Mouse (Mus musculus) lung, postnatal 4 days (tissue): Measurements from ENCODE around the gene Ube2d3.

ENCODE experiments used
- DNase-seq, 2 experiments: peaks; one replicate each; pipeline ENCODE4 v3.0.0; 2021

The Ube2d3 gene

GRCm38 (mm10) chr3:135437758-135438495, at the start of gene Ube2d3:
TSS of gene Ube2d3 (plus strand) at chr3:135438149.
- peak; percentile 99 to 100 for DNase-seq

GRCm38 (mm10) chr3:135393186-135393585, 44.8 kb upstream of the Ube2d3 start:
- DNase-seq, result no peak

- DNase-seq, result no peak
These were observed 42.9 kb upstream of the Ube2d3 start for GRCm38 (mm10) chr3:135395085-135395484.

- no peak for DNase-seq
These were observed 41.9 kb upstream of the Ube2d3 start for GRCm38 (mm10) chr3:135396081-135396480.

GRCm38 (mm10) chr3:135397112-135397511, 40.8 kb upstream of the Ube2d3 start:
- no peak for DNase-seq

- DNase-seq, result peak; percentile 85 to 90
These were observed 35.7 kb upstream of the Ube2d3 start for GRCm38 (mm10) chr3:135402201-135402658.

GRCm38 (mm10) chr3:135403211-135403610, 34.7 kb upstream of the Ube2d3 start:
- DNase-seq, result no peak

- no peak for DNase-seq
These were observed 34.1 kb upstream of the Ube2d3 start for GRCm38 (mm10) chr3:135403856-135404255.

- DNase-seq, result no peak
These were observed 33.4 kb upstream of the Ube2d3 start for GRCm38 (mm10) chr3:135404599-135404998.

GRCm38 (mm10) chr3:135407351-135407750, 30.6 kb upstream of the Ube2d3 start:
- no peak for DNase-seq

- no peak for DNase-seq
These were observed 28.7 kb upstream of the Ube2d3 start for GRCm38 (mm10) chr3:135409219-135409618.

- no peak for DNase-seq
These were observed 26.9 kb upstream of the Ube2d3 start for GRCm38 (mm10) chr3:135411056-135411455.

- DNase-seq, result peak in 1 of 2 experiments; percentile 31
These were observed 26.1 kb upstream of the Ube2d3 start for GRCm38 (mm10) chr3:135411824-135412223.

- DNase-seq, result no peak
These were observed 20.7 kb upstream of the Ube2d3 start for GRCm38 (mm10) chr3:135417245-135417644.

GRCm38 (mm10) chr3:135417799-135418198, 20.1 kb upstream of the Ube2d3 start:
- no peak for DNase-seq

- DNase-seq, result no peak
These were observed 17.2 kb upstream of the Ube2d3 start for GRCm38 (mm10) chr3:135420542-135421309.

- DNase-seq, result no peak
These were observed 16.7 kb upstream of the Ube2d3 start for GRCm38 (mm10) chr3:135421310-135421594.

- DNase-seq, result no peak
These were observed 15.6 kb upstream of the Ube2d3 start for GRCm38 (mm10) chr3:135422232-135422855.

GRCm38 (mm10) chr3:135422856-135423607, 14.9 kb upstream of the Ube2d3 start:
- DNase-seq, result peak; percentile 88 to 93

- no peak for DNase-seq
These were observed 14.2 kb upstream of the Ube2d3 start, which contains the start of gene Cisd2 for GRCm38 (mm10) chr3:135423608-135424212. TSS of gene Cisd2 (minus strand) at chr3:135423925.

- DNase-seq, result no peak
These were observed 890 bp upstream of the Ube2d3 start for GRCm38 (mm10) chr3:135436901-135437616.

GRCm38 (mm10) chr3:135438531-135438912, 573 bp downstream of the Ube2d3 start:
- peak; percentile 96 to 97 for DNase-seq
